Mouse (Mus musculus): ENCODE measurements around the gene Dcaf17. TPM values are rescaled to one million over a fixed set of nuclear protein-coding genes. Genes with fewer than 3 reads are reported as not detected.

The Dcaf17 gene
- polyA plus RNA-seq, 1 experiment from 2014 or later: 23.1 TPM

DNA sequence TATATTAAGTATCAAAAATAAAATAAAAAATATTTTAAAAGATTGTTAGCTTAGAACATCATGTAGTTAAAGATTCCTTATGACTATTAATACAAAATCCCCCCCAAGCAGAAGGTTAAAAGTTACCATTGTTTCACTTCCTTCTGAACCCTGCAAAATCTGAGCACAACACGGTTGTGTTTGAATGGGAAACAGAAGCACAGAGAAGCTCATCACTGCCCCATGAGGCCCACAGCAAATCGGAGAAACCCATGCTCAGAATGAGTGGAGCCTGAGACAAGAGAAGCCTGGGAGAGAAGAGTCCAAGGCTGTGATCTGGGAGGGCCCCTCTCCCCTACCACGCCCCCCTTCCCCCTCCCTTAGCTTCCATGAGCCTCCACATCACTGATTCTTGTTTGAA lies 49.6 kb downstream of the Dcaf17 start:
- H3K9me3 ChIP-seq (replicated peaks): no peaks in the 10 kb centered on the region
- no peak for ATAC-seq
- no peaks in the 10 kb centered on the region for H3K27me3 ChIP-seq (replicated peaks)
- no peak overlapping the region for H3K27ac ChIP-seq
- H3K4me2 ChIP-seq: no peak overlapping the region
- H3K9ac ChIP-seq: no peak overlapping the region
- 59% methylated on average over 3 of the region's 3 CpGs for WGBS (ENCODE audit: insufficient replicate concordance)
- peaks cover 4% of the 10 kb centered on the region; the same call in 1 of the 2 replicates for H3K4me1 ChIP-seq
- H3K4me3 ChIP-seq: no peak overlapping the region
- peaks cover 4% of the 10 kb centered on the region; the same call in 1 of the 2 replicates for H3K36me3 ChIP-seq

DNA sequence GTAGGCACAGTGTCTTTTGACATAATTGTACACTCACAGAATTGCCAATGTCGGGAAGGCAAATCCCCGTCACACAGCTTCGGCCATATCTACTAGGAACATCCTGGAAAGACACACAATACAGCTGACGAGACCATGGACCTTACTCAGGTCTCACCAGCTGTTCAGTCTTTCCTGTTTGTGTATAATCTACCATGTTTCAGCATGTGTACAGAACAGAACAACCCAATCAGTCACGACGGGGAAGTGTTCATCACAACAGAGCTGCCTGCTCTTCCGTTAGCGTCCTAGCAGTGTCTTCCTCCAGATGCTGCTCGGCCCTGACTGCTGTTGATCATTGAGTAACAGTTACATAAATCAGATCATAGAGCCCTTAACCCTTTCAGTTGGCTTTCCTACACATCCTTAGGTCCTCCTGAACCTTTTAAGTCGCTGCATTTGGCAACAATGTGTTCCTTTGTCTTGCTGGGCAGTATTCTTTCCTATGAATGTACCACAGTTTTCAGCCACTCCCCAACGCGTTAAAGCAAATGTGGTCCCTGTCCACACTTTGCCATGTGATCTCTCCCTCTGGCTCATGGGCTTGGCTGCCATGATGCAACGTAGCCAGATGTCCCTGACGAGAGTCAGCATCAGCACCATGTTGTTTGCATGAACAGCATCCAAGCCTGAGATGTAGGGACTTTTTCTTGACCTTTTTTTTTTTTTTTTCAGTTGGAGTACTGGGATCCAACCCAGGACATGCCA lies 50.5 kb downstream of the Dcaf17 start:
- no peak overlapping the region for H3K27ac ChIP-seq
- no peak overlapping the region for H3K9ac ChIP-seq
- no peak for ATAC-seq
- no peaks in the 10 kb centered on the region for H3K9me3 ChIP-seq (replicated peaks)
- H3K4me2 ChIP-seq: no peak overlapping the region
- H3K4me3 ChIP-seq: no peak overlapping the region
- peaks cover 4% of the 10 kb centered on the region; the same call in 1 of the 2 replicates for H3K4me1 ChIP-seq
- H3K27me3 ChIP-seq (replicated peaks): no peaks in the 10 kb centered on the region
- WGBS (ENCODE audit: insufficient replicate concordance): 70% methylated on average over 14 of the region's 14 CpGs
- H3K36me3 ChIP-seq: no peaks in the 10 kb centered on the region; the same call in 1 of the 2 replicates

DNA sequence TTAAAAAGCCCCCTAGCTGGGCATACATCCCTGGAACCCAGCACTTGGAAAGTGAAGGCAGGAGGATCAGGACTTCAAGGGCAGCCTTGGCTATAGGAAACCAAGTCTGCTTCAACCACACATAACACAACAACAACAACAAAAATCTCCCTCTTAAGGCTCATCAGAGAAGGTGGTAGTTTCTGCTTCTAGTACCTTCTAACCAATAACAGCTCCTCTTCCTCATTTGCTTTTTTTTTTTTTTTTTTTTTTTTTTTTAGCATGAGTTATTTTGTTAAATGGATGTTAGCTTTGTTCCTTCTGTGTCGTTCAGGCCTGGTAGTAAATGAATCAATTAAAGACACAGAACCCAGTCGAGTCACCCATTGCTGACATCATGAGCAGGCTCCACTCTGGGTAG lies 52.1 kb downstream of the Dcaf17 start:
- no peak for ATAC-seq
- 57% methylated on average over 2 of the region's 2 CpGs for WGBS (ENCODE audit: insufficient replicate concordance)
- H3K4me1 ChIP-seq: peaks cover 4% of the 10 kb centered on the region; the same call in 1 of the 2 replicates
- no peaks in the 10 kb centered on the region for H3K9me3 ChIP-seq (replicated peaks)
- no peak overlapping the region for H3K27ac ChIP-seq
- no peak overlapping the region for H3K9ac ChIP-seq
- H3K36me3 ChIP-seq: no peaks in the 10 kb centered on the region
- no peaks in the 10 kb centered on the region for H3K27me3 ChIP-seq (replicated peaks)
- H3K4me3 ChIP-seq: no peak overlapping the region
- no peak overlapping the region for H3K4me2 ChIP-seq

DNA sequence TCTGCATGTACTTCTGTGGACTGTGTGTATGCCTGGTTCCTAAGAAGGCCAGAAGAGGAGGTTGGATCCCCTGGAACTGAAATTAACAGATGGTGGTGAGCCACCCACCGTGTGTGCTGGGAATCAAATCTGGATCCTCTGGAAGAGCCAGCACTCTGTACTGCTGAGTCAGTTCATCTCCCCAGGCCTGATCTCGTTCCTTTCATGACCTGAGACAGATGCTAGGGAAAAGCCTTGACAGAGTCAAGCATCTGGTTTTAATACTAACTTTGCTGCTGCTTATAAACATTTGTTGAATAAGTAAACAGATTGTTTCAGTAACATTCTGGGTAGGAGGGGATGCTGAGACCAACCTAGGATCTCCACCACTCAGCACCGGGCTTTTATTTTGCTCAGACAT lies 53.4 kb downstream of the Dcaf17 start:
- Histone ChIP-seq H3K4me3 (no peak overlapping the region), H3K36me3 (no peaks in the 10 kb centered on the region), H3K27ac (no peak overlapping the region), H3K4me2 (no peak overlapping the region), H3K9me3 (replicated peaks) (no peaks in the 10 kb centered on the region), H3K27me3 (replicated peaks) (no peaks in the 10 kb centered on the region), H3K9ac (no peak overlapping the region), H3K4me1 (peaks cover 4% of the 10 kb centered on the region; the same call in 1 of the 2 replicates)
- WGBS (ENCODE audit: insufficient replicate concordance): 65% methylated on average over 3 of the region's 3 CpGs
- ATAC-seq: no peak

DNA sequence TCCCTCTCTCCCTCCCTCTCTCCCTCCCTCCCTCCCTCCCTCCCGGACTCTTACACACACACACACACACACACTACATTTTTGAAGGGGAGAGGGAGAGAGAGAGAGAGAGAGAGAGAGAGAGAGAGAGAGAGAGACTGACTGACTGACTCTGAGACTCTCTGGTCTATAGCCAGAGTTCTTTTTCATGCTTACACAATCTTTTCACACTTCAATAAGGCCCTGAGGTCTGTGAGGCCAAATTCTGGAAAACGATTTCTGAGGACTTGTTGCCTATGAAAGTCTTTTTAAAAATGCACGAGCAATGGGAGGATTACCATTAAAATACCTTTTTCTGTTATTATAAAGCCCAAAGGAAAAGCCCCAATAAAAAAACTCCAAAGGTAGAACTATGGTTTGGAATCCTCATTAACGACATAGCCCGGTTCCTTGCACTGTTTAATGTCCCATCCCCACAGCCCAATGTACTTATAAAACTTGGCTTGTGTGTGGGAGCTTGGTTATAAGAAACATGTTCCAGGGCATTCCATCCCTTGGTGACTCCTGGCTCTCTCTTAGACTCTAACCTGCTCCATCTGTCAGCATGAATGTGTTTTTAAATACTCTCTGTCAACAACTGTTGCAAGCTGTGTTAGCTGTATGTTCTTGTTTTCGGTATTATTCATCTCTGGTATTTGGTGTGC lies 58.5 kb downstream of the Dcaf17 start:
- no peak overlapping the region for H3K4me3 ChIP-seq
- H3K4me1 ChIP-seq: peaks cover 12% of the 10 kb centered on the region; the same call in 1 of the 2 replicates
- no peak for ATAC-seq
- no peak overlapping the region for H3K4me2 ChIP-seq
- no peak overlapping the region for H3K27ac ChIP-seq
- peaks cover 23% of the 10 kb centered on the region for H3K27me3 ChIP-seq (replicated peaks)
- no peaks in the 10 kb centered on the region; the same call in 1 of the 2 replicates for H3K9me3 ChIP-seq (replicated peaks)
- no peaks in the 10 kb centered on the region for H3K36me3 ChIP-seq
- 77% methylated on average over 5 of the region's 6 CpGs for WGBS (ENCODE audit: insufficient replicate concordance)
- no peak overlapping the region for H3K9ac ChIP-seq

DNA sequence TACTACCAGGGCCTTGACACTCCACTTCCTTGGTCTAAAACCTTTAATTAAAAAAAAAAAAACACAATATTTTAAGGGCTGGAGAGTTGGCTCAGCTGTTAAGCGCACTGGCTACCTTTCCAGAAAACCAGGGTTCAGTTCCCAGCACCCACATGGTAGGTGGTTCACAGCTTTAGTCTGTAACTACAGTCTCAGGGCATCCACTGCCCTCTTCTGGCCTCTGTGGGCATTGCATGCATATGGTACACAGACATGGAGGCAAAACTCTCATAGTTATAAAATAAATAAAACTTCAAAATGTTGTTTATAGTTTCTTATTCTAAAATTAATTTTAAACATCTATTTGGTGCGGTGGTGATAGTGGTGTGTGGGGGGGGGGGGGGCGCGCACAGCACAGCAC lies 61.0 kb downstream of the Dcaf17 start:
- WGBS (ENCODE audit: insufficient replicate concordance): 73% methylated on average over 4 of the region's 4 CpGs

DNA sequence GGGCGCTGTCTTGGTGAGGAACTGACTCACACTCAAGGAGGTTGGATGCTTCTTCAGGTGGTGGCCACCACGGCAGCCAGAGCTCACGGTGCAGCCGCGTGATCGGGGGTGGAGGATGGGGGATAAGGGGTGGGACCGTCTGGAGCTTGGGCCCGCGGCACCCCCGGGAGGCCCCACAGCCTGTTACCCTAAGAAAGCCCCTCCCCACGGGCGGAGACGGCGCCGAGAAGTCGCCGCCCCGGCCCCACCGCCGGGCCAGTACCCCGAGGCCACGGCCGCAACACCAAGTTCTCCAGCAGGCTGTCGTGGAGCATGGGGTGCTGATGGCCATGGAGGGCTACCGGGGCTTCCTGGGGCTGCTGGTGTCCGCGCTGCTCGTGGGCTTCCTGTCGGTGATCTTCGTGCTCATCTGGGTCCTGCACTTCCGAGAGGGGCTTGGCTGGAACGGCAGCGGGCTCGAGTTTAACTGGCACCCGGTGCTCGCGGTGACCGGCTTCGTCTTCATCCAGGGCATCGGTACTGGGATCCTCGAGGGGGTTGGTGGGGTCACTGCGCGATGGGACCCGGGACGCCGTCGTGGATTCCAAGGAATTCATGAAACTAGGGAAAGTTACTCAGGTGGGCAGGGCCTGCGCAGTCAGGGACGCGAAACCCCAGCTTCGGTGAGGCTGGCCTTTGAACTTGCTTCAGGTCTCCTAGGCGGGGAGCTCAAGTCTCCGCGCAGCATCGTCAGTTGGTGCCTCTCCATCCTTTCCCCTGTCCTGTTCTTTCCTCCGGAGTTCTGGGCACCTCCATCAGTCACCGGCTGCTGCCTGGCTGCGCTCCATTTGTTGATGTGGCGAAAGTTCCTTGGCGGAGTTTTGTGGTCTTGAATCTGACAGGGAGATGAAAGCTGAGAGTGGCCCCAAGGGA lies 62.9 kb downstream of the Dcaf17 start, which contains the start of gene Cybrd1:
Gene Cybrd1 (plus strand): TSS at position 127 of the 912 bp plus-strand sequence.
- Histone ChIP-seq H3K27ac (no peak within 1 kb of the TSS), H3K4me3 (peak within 1 kb of the TSS; percentile 54), H3K9me3 (replicated peaks) (no peaks in the 10 kb centered on the region; the same call in 1 of the 2 replicates), H3K36me3 (no peaks in the 10 kb centered on the region), H3K4me2 (peak within 1 kb of the TSS; percentile 79), H3K9ac (peak within 1 kb of the TSS; percentile 50), H3K27me3 (replicated peaks) (peaks cover 62% of the 10 kb centered on the region), H3K4me1 (peaks cover 13% of the 10 kb centered on the region; the same call in 1 of the 2 replicates)
- ATAC-seq: peak; percentile 35; the same call in 1 of the 2 replicates
- WGBS (ENCODE audit: insufficient replicate concordance): 4% methylated on average over 60 of the region's 60 CpGs

More for the DNA sequence above, 61.0 kb downstream of the Dcaf17 start:
- no peak for ATAC-seq
- H3K9ac ChIP-seq: no peak overlapping the region
- peaks cover 48% of the 10 kb centered on the region for H3K27me3 ChIP-seq (replicated peaks)
- no peaks in the 10 kb centered on the region for H3K36me3 ChIP-seq
- no peak overlapping the region for H3K27ac ChIP-seq
- H3K4me2 ChIP-seq: no peak overlapping the region
- no peaks in the 10 kb centered on the region; the same call in 1 of the 2 replicates for H3K9me3 ChIP-seq (replicated peaks)
- H3K4me3 ChIP-seq: no peak overlapping the region
- peaks cover 13% of the 10 kb centered on the region; the same call in 1 of the 2 replicates for H3K4me1 ChIP-seq

DNA sequence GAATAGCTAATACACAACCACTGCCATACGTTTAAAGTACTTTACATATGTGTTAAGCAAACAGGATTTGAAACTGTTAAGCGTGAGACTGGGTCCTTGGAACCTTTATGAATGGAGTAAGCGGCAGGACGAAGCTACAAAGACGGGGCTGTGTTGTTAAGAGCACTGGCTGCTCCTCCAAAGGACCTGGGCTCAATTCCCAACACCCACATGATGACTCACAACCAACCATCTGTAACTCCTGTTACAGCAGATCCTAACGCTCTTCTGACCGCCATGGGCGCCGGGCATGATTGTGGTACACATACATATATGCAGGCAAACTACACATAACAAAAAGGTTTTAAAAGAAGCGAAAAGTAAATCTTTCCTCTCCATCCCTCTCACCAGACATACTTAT lies 65.7 kb downstream of the Dcaf17 start:
- H3K9ac ChIP-seq: no peak overlapping the region
- H3K9me3 ChIP-seq (replicated peaks): no peaks in the 10 kb centered on the region; the same call in 1 of the 2 replicates
- no peak overlapping the region for H3K4me2 ChIP-seq
- ATAC-seq: no peak
- no peak overlapping the region for H3K27ac ChIP-seq
- H3K4me3 ChIP-seq: no peak overlapping the region
- H3K4me1 ChIP-seq: peaks cover 13% of the 10 kb centered on the region; the same call in 1 of the 2 replicates
- no peaks in the 10 kb centered on the region for H3K36me3 ChIP-seq
- 79% methylated on average over 10 of the region's 10 CpGs for WGBS (ENCODE audit: insufficient replicate concordance)
- peaks cover 62% of the 10 kb centered on the region for H3K27me3 ChIP-seq (replicated peaks)

DNA sequence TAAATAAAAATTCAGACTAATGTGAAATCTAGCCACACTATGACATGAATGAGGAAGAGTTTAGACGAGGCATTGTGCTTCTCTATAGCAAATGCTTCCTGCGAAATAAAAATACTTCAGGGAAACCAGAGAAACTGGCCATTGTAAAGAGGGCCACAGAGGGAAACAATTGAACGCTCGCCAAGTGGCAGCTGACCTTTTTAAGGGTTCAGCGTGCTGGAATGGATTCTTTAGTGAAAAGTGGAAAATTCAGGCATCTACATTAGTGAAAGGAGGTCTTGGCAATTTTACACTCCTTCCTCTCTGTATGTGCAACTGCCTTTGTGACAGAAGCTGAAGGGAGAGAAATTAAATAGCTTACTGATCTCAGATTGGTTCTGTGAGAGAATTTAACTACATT lies 66.3 kb downstream of the Dcaf17 start:
- peaks cover 13% of the 10 kb centered on the region; the same call in 1 of the 2 replicates for H3K4me1 ChIP-seq
- no peak overlapping the region for H3K9ac ChIP-seq
- 59% methylated on average over 5 of the region's 5 CpGs for WGBS (ENCODE audit: insufficient replicate concordance)
- peaks cover 60% of the 10 kb centered on the region for H3K27me3 ChIP-seq (replicated peaks)
- no peaks in the 10 kb centered on the region for H3K9me3 ChIP-seq (replicated peaks)
- no peaks in the 10 kb centered on the region for H3K36me3 ChIP-seq
- no peak overlapping the region for H3K27ac ChIP-seq
- ATAC-seq: no peak
- H3K4me3 ChIP-seq: no peak overlapping the region
- H3K4me2 ChIP-seq: no peak overlapping the region

DNA sequence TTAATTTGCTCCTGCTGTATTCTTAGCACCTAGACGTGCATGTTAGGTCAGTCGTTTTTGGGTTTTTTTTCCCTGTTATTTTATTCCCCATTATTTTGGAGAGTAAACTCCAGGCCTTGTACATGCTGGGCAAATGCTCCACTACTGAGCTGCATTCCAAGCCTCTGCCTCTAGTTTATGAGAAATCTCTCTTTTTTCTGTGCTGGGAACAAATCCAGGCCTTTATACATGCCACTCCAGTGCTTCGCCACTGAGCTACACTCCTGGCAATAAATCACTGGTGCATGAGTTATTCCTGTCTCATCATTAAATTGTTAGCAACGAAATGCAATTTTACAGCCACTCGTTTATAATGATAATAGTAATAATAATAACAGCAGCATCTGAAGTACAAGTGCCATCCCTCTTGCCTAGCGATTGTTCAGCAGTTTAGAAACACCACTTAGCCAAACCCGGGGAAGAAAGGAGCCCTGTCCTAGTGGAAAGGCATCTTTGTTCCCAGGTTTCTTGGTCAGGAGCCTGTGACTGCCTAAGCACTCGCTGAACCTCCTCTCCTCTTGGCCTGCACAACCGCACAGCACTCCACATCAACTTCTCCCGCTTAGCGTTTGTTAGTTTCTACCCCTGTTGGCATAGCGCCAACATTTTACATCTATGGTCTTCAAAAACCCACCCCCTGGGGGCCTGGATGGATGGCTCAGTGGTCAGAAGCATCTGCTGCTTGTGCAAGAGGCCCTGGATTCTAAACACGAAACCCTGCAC lies 67.3 kb downstream of the Dcaf17 start:
- no peak overlapping the region for H3K9ac ChIP-seq
- H3K36me3 ChIP-seq: no peaks in the 10 kb centered on the region
- no peak for ATAC-seq
- no peaks in the 10 kb centered on the region for H3K9me3 ChIP-seq (replicated peaks)
- peaks cover 13% of the 10 kb centered on the region; the same call in 1 of the 2 replicates for H3K4me1 ChIP-seq
- H3K27me3 ChIP-seq (replicated peaks): peaks cover 50% of the 10 kb centered on the region
- no peak overlapping the region for H3K27ac ChIP-seq
- H3K4me3 ChIP-seq: no peak overlapping the region
- no peak overlapping the region for H3K4me2 ChIP-seq
- WGBS (ENCODE audit: insufficient replicate concordance): 74% methylated on average over 13 of the region's 13 CpGs

DNA sequence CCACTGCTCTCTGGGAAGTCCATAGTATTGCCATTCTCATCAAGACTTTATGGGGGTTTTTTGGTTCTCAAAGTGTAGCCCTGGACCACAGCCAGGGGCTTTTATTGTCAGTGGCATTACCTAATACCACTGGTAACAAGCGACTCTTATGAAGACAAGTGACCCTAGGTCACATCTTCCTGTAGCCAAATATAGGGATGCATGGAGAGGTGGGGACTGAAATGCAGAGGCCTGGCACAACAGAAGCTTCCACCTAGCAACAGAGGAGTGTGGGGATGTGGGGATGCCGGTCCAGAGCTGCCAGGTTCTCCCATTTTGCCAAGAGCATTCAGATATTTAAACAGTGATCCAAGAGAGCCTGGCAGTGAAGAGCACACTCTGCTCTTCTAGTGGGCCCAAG lies 68.5 kb downstream of the Dcaf17 start:
- no peaks in the 10 kb centered on the region for H3K9me3 ChIP-seq (replicated peaks)
- H3K27me3 ChIP-seq (replicated peaks): peaks cover 39% of the 10 kb centered on the region
- H3K4me1 ChIP-seq: peaks cover 1% of the 10 kb centered on the region; the same call in 1 of the 2 replicates
- H3K4me3 ChIP-seq: no peak overlapping the region
- H3K36me3 ChIP-seq: no peaks in the 10 kb centered on the region
- no peak overlapping the region for H3K27ac ChIP-seq
- 58% methylated on average over 2 of the region's 2 CpGs for WGBS (ENCODE audit: insufficient replicate concordance)
- H3K4me2 ChIP-seq: no peak overlapping the region
- no peak overlapping the region for H3K9ac ChIP-seq
- ATAC-seq: no peak

Data from liver, embryonic 12.5 days (tissue).